Mouse (Mus musculus) liver, adult 2 months (tissue): ENCODE measurements around the gene Dync1i1. TPM values are rescaled to one million over a fixed set of nuclear protein-coding genes. Genes with fewer than 3 reads are reported as not detected.

Experiments
- DNase-seq: peaks from one replicate; pipeline ENCODE4 v3.0.0-alpha.2; 2011; ENCODE audit warnings: low read depth, low spot score; ENCODE audit errors: extremely low read depth
- H3K27ac ChIP-seq: fragments of 200-500 bp; replicated peaks from 2 replicates; pipeline ENCODE4 v1.5.1; 2012; ENCODE audit warnings: low read depth, mild to moderate bottlenecking, control low read depth, inconsistent platforms, low read length; ENCODE audit not compliant: insufficient read depth
- H3K27me3 ChIP-seq: fragments of 200-500 bp; 2 replicates; pipeline ENCODE4 v1.6.1; 2012; ENCODE audit warnings: mild to moderate bottlenecking, moderate library complexity, low read length, inconsistent platforms; ENCODE audit not compliant: control insufficient read depth, insufficient read depth
- H3K36me3 ChIP-seq: fragments of 200-500 bp; 2 replicates; pipeline ENCODE4 v1.6.1; 2012; ENCODE audit warnings: low read length, inconsistent platforms; ENCODE audit not compliant: control insufficient read depth, insufficient read depth
- H3K4me1 ChIP-seq: fragments of 200-500 bp; 2 replicates; pipeline ENCODE4 v1.6.1; 2011; ENCODE audit warnings: low read length; ENCODE audit not compliant: control insufficient read depth, insufficient read depth
- H3K4me3 ChIP-seq: fragments of 200-500 bp; 2 replicates; pipeline ENCODE4 v1.5.1; 2011; ENCODE audit warnings: low read depth, mild to moderate bottlenecking, control low read depth, low read length, moderate library complexity; ENCODE audit not compliant: insufficient read depth
- H3K79me2 ChIP-seq: fragments of 200-500 bp; 2 replicates; pipeline ENCODE4 v1.6.1; 2012; ENCODE audit warnings: inconsistent platforms, mild to moderate bottlenecking, low read length, moderate library complexity; ENCODE audit not compliant: control insufficient read depth, insufficient read depth
- H3K9ac ChIP-seq: fragments of 200-500 bp; 2 replicates; pipeline ENCODE4 v1.6.1; 2012; ENCODE audit warnings: low read depth, mild to moderate bottlenecking, control low read depth, inconsistent platforms, low read length
- CTCF ChIP-seq: fragments of 200-500 bp; IDR thresholded peaks from 2 replicates; pipeline ENCODE4 v1.5.1; 2011; ENCODE audit warnings: low read depth, low read length, control low read depth
- POLR2A ChIP-seq: fragments of 200-500 bp; IDR thresholded peaks from 2 replicates; pipeline ENCODE4 v1.6.1; 2011; ENCODE audit warnings: low read length, control low read depth; ENCODE audit not compliant: insufficient read depth; ENCODE audit errors: extremely low read depth
- WGBS: fragments of 180-500 bp; shearing (Covaris S2); methylation state at CpG from one replicate; pipeline ENCODE4 v1.1.7; 2018; 5-methylcytosine and 5-hydroxymethylcytosine counted together
- polyA plus RNA-seq: library from polyadenylated mRNA; depleted of rRNA; stranded (reverse); fragments of >200 nt; gene quantifications from 2 replicates; pipeline ENCODE4 v1.2.3, GENCODE M21; 2012
- total RNA-seq: library from RNA; depleted of rRNA; stranded (reverse); fragments of >200 nt; gene quantifications from 2 replicates; pipeline ENCODE4 v1.2.3, GENCODE M21; 2014

Gene Dync1i1
- total and polyA plus RNA-seq, 2 experiments: not detected

GRCm38 (mm10) chr6:5949812-5950392 is 224.5 kb downstream of the Dync1i1 start:
- no peak overlapping the region for H3K4me3 ChIP-seq
- H3K27me3 ChIP-seq: no peaks in the 10 kb centered on the region
- no peak for TF ChIP-seq POLR2A
- no peak for TF ChIP-seq CTCF
- WGBS: 82% methylated on average over 9 of the region's 9 CpGs
- H3K9ac ChIP-seq: no peak overlapping the region
- no peak overlapping the region for H3K27ac ChIP-seq
- H3K79me2 ChIP-seq: no peaks in the 10 kb centered on the region
- H3K4me1 ChIP-seq: no peaks in the 10 kb centered on the region
- no peak for DNase-seq
- no peaks in the 10 kb centered on the region for H3K36me3 ChIP-seq

DNA sequence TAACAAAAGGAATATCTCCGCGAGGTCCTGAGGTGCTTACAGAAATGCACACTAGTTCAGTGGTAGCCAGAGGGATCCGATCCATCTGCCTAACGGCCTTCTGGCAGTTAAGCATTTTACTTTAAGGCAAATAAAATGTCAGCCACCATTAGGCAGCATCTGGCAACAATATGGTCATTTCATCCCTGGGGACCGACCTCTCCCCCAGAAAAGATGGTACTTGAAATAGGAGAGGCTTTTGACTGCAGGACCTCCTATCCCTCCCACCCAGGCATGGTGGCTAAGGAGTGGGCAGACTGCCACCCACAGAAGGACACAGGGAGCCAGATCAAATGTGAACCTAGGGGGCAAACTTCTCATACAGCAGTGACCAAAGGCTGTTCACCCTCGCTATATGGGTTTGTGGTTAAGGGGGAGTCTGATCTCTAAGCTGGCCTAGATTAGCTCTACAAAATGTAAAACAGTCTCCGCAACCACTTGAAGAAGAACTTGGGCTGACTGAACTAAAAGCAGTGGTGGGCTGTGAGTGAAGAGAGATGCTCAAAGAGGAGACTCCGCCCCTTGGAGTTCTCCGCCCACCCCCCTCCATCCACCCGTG is 231.0 kb downstream of the Dync1i1 start:
- Histone ChIP-seq H3K4me1 (no peaks in the 10 kb centered on the region), H3K9ac (no peak overlapping the region), H3K27me3 (no peaks in the 10 kb centered on the region), H3K36me3 (no peaks in the 10 kb centered on the region), H3K4me3 (no peak overlapping the region), H3K27ac (no peak overlapping the region), H3K79me2 (no peaks in the 10 kb centered on the region)
- 84% methylated on average over 10 of the region's 10 CpGs for WGBS
- TF ChIP-seq POLR2A: no peak
- TF ChIP-seq CTCF: no peak
- DNase-seq: no peak

GRCm38 (mm10) chr6:5960728-5961127 is 235.3 kb downstream of the Dync1i1 start:
- Histone ChIP-seq H3K36me3 (no peaks in the 10 kb centered on the region), H3K4me1 (no peaks in the 10 kb centered on the region), H3K79me2 (no peaks in the 10 kb centered on the region), H3K9ac (no peak overlapping the region), H3K4me3 (no peak overlapping the region), H3K27ac (no peak overlapping the region), H3K27me3 (no peaks in the 10 kb centered on the region)
- 84% methylated on average over 4 of the region's 4 CpGs for WGBS
- no peak for DNase-seq
- no peak for TF ChIP-seq POLR2A
- TF ChIP-seq CTCF: no peak

- no peaks in the 10 kb centered on the region for H3K4me1 ChIP-seq
- no peak for DNase-seq
- H3K27me3 ChIP-seq: no peaks in the 10 kb centered on the region; the same call in 1 of the 2 replicates
- H3K4me3 ChIP-seq: no peak overlapping the region
- no peaks in the 10 kb centered on the region for H3K36me3 ChIP-seq
- 93% methylated on average over 3 of the region's 3 CpGs for WGBS
- no peaks in the 10 kb centered on the region for H3K79me2 ChIP-seq
- H3K27ac ChIP-seq: no peak overlapping the region
- H3K9ac ChIP-seq: no peak overlapping the region
- TF ChIP-seq CTCF: no peak
These were observed 236.5 kb downstream of the Dync1i1 start for GRCm38 (mm10) chr6:5961960-5962359.

GRCm38 (mm10) chr6:5966376-5966775 is 240.9 kb downstream of the Dync1i1 start:
- TF ChIP-seq CTCF: no peak
- no peak for TF ChIP-seq POLR2A
- 91% methylated on average over 7 of the region's 7 CpGs for WGBS
- Histone ChIP-seq H3K27me3 (no peaks in the 10 kb centered on the region; the same call in 1 of the 2 replicates), H3K4me3 (no peak overlapping the region), H3K36me3 (no peaks in the 10 kb centered on the region), H3K27ac (no peak overlapping the region), H3K79me2 (no peaks in the 10 kb centered on the region), H3K9ac (no peak overlapping the region), H3K4me1 (no peaks in the 10 kb centered on the region)
- DNase-seq: no peak

DNA sequence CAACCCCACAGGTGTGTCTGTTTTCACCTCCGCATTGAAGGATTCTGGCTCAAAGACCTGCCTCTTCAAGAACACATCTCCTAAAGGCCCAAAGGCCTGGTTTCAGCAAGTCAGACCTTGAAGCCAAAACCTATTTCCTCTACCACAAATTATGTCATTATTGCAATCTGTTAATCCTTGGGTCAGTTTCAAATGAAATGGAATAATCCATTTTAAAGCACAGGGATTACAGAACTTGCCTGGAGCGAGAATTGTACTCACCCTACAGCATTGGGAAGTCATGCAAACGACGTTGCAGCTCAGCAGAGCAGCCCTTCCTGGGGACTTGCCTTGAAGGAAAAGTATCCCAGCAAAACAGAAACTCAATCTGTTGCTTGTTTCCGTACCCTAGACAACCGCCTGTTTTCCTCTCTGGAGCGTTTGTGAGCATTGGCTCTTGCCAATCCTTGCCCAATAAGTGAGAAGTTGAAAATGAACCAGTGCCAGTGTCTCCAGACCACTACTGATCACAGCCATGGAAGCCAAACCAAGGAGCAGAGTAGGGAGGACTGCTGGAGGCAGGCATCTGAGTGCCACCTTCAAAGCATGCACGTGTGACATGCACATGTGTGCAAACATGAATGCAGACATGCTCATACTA is 241.5 kb downstream of the Dync1i1 start:
- H3K4me1 ChIP-seq: no peaks in the 10 kb centered on the region
- no peaks in the 10 kb centered on the region for H3K36me3 ChIP-seq
- no peak for DNase-seq
- H3K27me3 ChIP-seq: no peaks in the 10 kb centered on the region; the same call in 1 of the 2 replicates
- no peak overlapping the region for H3K27ac ChIP-seq
- TF ChIP-seq CTCF: no peak
- H3K4me3 ChIP-seq: no peak overlapping the region
- WGBS: 88% methylated on average over 8 of the region's 8 CpGs
- H3K9ac ChIP-seq: no peak overlapping the region
- no peaks in the 10 kb centered on the region for H3K79me2 ChIP-seq
